In genomic region chr9:55560960-55561359, GRCm38 (mm10) we compare ENCODE assay signal across 13 mouse cellular contexts. TPM values are rescaled to one million over a fixed set of nuclear protein-coding genes. Genes with fewer than 3 reads are reported as not detected.
"Had no signal": no experiment of that assay in that cellular context is flagged by ENCODE, and none has a peak within 500 bp of the region (broad histone marks: within the 10 kb centered on the region; RNA-seq: fewer than 3 reads in every experiment).

No protein-coding gene starts in this region.

- H3K4me2 ChIP-seq: intestine, embryonic 15.5 days; kidney, embryonic 15.5 days; limb, embryonic 13.5 days; liver, embryonic 13.5 days; midbrain, embryonic 12.5 days; neural tube, embryonic 13.5 days had no signal

- H3K9me3 ChIP-seq: intestine, embryonic 15.5 days; kidney, embryonic 15.5 days; limb, embryonic 13.5 days; liver, embryonic 13.5 days; midbrain, embryonic 12.5 days; neural tube, embryonic 13.5 days had no signal

- H3K36me3 ChIP-seq: intestine, embryonic 15.5 days; kidney, embryonic 15.5 days; limb, embryonic 13.5 days; liver, embryonic 13.5 days; midbrain, embryonic 12.5 days; neural tube, embryonic 13.5 days had no signal

- H3K4me3 ChIP-seq: intestine, embryonic 15.5 days; kidney, embryonic 15.5 days; limb, embryonic 13.5 days; liver, embryonic 13.5 days; midbrain, embryonic 12.5 days; neural tube, embryonic 13.5 days had no signal

- ATAC-seq: intestine, embryonic 15.5 days; midbrain, embryonic 16.5 days had no signal

- H3K9ac ChIP-seq: intestine, embryonic 15.5 days; kidney, embryonic 15.5 days; limb, embryonic 13.5 days; liver, embryonic 13.5 days; midbrain, embryonic 12.5 days; neural tube, embryonic 13.5 days had no signal

- H3K27me3 ChIP-seq: intestine, embryonic 15.5 days; kidney, embryonic 15.5 days; limb, embryonic 13.5 days; liver, embryonic 13.5 days; midbrain, embryonic 12.5 days; neural tube, embryonic 13.5 days had no signal

- DNase-seq: kidney, adult 18-20 months; kidney, postnatal 14 days; left cerebral cortex, postnatal 4 days; liver, embryonic 13.5 days; lung, adult 2 months; retina, postnatal 1 day; thymus, postnatal 36 days had no signal

- H3K27ac ChIP-seq: intestine, embryonic 15.5 days; kidney, embryonic 15.5 days; limb, embryonic 13.5 days; liver, embryonic 13.5 days; midbrain, embryonic 12.5 days; neural tube, embryonic 13.5 days had no signal

- H3K4me1 ChIP-seq: intestine, embryonic 15.5 days; kidney, embryonic 15.5 days; liver, embryonic 13.5 days; midbrain, embryonic 12.5 days; neural tube, embryonic 13.5 days had no signal

RNA-seq across cellular contexts. Expression of gene Isl2, which starts 22.5 kb away (rescaled TPM):
- polyA plus RNA-seq: lung, adult 2 months had no signal
